11 mouse cellular contexts compared by ENCODE assay signal in genomic region chr1:64195970-64196491, GRCm38 (mm10).
DNase-seq lines count a peak whose midpoint lies in the region; ATAC-seq and TF ChIP-seq lines count a peak whose summit lies in the region.
"Had no signal": no experiment of that assay in that cellular context is flagged by ENCODE, and none has a peak within 500 bp of the region (broad histone marks: within the 10 kb centered on the region; RNA-seq: fewer than 3 reads in every experiment).

No protein-coding gene starts in this region.

- DNase-seq in right cerebral cortex, adult 18-20 months: peak; percentile 11
- no peak for DNase-seq in right cerebral cortex, postnatal 25 days
- no peak for DNase-seq in forebrain, postnatal 0 days
- peak; percentile 42 to 66 for DNase-seq in heart, postnatal 14 days
- DNase-seq in right cerebral cortex, postnatal 4 days: peak; percentile 43
- no peak for DNase-seq in urinary bladder, postnatal 4 days (ENCODE audit: low spot score in 2 of 2)
- no peak for DNase-seq in spleen, postnatal 10 days (ENCODE audit: low spot score in 2 of 2)
- no peak for DNase-seq in adrenal gland, adult 8-10 months
- DNase-seq: kidney, postnatal 4 days had no signal

- TF ChIP-seq CTCF in forebrain, postnatal 0 days (IDR thresholded peaks at IDR 0.05; ENCODE audit: low read depth): no peak

- no peak overlapping the region for H3K27ac ChIP-seq in forebrain, postnatal 0 days (ENCODE audit: low read depth, low read length)
- H3K27ac ChIP-seq: stomach, postnatal 0 days had no signal

- H3K4me2 ChIP-seq in forebrain, postnatal 0 days (ENCODE audit: low read depth): no peak overlapping the region

- peak; percentile 47 for ATAC-seq in forebrain, postnatal 0 days

- H3K4me3 ChIP-seq in forebrain, postnatal 0 days (ENCODE audit: low read depth, low read length): no peak overlapping the region

- H3K4me1 ChIP-seq in forebrain, postnatal 0 days (ENCODE audit: insufficient read depth): peaks cover 20% of the 10 kb centered on the region

- no peaks in the 10 kb centered on the region for H3K27me3 ChIP-seq in forebrain, postnatal 0 days (ENCODE audit: insufficient read depth, low read length)

- no peaks in the 10 kb centered on the region for H3K36me3 ChIP-seq in forebrain, postnatal 0 days (ENCODE audit: insufficient read depth)
- H3K36me3 ChIP-seq: G1E had no signal

- intact Hi-C loops in heart, postnatal 14 days (cut with DNase I): loop anchor here (10.0 kb wide), 1 partner anchor 71 kb away; the partner anchor contains the start of gene Klf7

- 9% methylated on average over 4 of the region's 4 CpGs for WGBS in forebrain, postnatal 0 days

- no peak overlapping the region for H3K9ac ChIP-seq in forebrain, postnatal 0 days

- H3K9me3 ChIP-seq in forebrain, postnatal 0 days (ENCODE audit: low read length): no peaks in the 10 kb centered on the region
- H3K9me3 ChIP-seq: G1E had no signal

Comparison
In these comparisons a context has a peak if more than half of its experiments do, and no peak if none do; other contexts are left out.
1. DNase-seq: peak in right cerebral cortex, adult 18-20 months (single experiment), heart, postnatal 14 days (2 of 2) and right cerebral cortex, postnatal 4 days (single experiment); none in right cerebral cortex, postnatal 25 days (single experiment), forebrain, postnatal 0 days (single experiment), urinary bladder, postnatal 4 days (0 of 2), spleen, postnatal 10 days (0 of 2) and adrenal gland, adult 8-10 months (single experiment).